Mouse (Mus musculus) kidney, adult 11 months (tissue): ENCODE data around the gene Erg.
A peak's percentile ranks its signal among the peaks of the same experiment; 100 is the strongest.

ENCODE experiments used
- DNase-seq: peaks from one replicate; pipeline ENCODE4 v3.0.0; 2022

The Erg gene

DNA sequence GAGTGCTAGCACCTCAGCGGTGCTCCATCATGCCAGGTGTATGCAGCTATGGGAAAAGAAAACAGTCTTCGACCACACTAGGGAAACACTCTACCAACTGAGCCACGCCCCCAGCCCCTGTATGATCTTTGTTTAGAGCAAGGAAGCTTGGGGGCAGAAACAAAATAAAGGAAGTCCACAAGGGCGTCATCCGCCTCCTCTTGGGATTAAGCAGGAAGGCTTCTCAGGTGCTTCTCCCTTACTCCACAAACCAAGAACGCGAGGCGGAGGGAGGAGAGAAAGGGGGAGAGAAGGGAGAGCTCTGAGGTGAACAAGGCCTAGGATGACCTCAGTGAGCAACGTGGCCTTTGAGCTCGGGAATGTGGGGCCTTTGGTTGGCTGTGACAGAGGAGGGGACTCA is 241.4 kb downstream of the Erg start:
- DNase-seq = no peak

DNA sequence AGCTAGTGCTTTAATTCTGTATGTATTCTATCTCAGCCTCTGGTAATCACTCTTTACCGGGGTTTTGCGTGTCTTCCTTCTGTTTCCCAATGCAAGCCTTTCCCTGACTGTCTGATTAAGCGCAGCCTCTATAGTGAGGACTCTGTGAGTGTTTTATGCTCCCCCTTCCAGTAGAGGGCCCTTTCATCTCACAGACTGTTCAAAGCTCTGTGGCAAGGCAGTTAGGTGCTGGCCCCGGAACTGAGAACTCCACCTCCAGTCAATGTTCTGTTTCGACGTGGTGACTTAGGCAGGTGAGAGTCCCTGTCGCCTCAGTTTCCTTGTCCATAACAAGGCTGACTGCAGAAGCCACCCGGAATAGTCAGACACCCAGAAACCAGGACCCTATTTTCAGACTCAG is 244.4 kb downstream of the Erg start:
- no peak for DNase-seq

DNA sequence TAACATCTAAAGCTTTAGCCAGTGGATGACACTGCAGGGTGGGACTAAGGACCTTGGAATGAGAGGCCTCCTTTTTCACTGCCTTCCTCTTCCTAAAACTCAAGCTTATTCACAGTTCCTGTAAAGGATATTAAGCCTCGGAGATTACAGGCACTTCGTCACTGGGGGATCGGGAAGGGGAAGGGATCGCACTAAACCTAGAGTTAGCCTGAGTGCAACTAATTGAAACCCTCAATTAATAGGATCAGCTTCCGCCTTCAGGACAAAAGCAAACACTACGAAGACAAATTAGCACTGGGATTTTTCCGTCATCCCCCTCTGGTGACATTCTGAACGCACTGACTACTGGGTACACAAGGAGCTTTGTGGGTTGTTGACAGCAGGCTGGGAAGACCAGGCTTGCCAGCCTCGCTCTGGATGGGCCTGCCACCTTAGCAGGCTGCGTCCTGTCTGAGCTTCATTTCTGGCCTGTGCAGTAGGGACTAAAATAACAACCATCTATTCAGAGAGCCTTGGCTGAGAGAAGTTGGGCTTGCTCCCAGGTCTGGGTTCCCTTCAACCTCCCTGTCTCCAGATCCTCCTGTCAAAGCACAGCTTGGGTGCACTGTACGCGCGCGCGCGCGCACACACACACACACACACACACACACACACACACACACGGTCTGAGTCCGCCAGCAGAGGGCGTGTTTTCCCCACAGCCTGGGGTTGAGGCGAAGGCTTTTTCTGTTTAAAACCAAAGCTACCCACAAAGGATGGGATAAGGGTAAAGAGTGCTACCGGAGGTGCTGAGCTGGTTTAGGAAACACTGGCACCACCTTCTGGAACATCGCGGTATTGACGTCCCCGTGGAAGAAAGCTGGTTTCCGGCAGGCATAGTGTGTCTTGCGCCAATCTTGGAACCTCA is 245.3 kb downstream of the Erg start:
- peak; percentile 62 for DNase-seq

DNA sequence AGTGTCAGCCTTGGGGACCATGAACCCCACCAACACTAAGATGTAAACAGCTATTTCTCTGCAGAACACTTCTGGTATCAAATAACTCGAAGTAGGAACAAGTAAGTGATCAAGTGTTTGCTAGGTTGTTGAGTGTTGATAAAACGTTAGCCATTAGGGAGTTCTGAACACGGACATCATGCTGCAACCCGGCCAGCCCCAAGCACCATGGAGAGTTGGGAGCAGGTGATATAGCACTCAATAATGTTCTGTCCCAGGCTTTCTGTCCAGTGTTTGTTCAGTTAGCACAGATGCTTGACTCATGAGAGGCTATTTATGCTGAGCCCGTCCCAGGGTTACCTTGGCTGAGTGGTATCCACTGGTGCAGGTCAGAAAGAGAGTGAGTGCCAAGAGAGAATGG is 254.2 kb downstream of the Erg start:
- DNase-seq = no peak

DNA sequence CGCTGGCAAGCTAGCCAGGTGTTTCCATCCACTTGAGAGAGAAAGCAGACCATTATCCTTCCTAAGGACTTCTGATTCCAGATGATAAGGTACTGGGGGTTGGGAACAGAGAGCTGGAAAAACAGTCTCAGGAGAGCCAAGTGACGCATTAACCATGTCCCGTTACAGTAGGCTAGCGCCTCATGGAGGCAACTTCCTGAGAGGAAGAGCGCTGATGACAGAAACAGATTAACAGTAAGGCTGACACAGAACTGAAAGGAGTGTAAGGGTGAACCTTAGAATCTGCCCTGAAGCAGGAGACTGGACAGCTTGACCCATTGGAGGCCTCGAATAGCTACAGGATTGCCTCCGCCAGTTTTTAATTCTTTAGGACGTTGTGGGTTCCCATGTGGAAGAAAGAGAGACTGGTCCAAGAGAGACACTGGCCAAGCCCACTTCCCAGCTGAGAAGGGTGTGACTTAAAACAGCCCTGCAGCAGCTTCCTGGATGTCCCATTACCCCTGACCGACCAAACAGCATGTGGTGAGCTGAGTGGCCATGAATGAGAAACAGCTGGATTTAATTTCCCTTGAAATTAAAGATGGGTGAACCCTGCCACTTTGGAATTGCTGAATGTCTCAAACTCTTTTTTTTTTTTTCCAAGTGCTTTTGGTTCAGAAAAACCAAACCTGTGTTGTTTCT is 264.3 kb downstream of the Erg start:
- DNase-seq = no peak
